Mouse (Mus musculus): ENCODE data around the gene Scd1. TPM values are rescaled to one million over a fixed set of nuclear protein-coding genes. Genes with fewer than 3 reads are reported as not detected.

The Scd1 gene
- polyA plus RNA-seq, 1 experiment from 2014 or later = 2.2 TPM

DNA sequence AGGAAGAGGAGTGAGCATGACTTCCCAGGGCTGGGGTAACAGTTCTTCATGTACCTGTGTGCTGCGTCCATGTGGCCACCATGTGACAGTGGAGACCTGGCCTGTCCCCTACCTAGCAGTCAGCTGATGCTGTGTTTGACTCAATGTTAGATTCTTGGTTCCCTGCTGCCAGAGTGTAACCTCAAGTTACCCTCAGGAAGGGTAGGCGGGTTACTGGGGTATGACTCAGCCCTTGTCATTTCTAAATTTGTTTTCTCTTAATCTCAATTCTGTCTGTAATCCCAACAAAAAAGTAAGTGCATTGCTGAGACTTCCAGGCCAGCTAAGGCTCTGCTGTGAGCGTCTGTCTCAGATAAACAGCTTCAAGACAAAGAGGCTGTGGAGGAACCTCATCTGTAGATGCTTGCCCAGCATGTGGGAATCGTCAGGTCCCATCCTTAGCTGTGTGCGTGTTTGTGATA is 13.7 kb downstream of the Scd1 start:
- 72% methylated on average over 5 of the region's 5 CpGs for WGBS
- Histone ChIP-seq H3K4me3 (replicated peaks; ENCODE audit: low read depth, low read length) (no peak overlapping the region), H3K9ac (ENCODE audit: low read depth, low read length) (no peak overlapping the region), H3K9me3 (replicated peaks; ENCODE audit: low read length) (no peaks in the 10 kb centered on the region), H3K36me3 (ENCODE audit: insufficient read depth, low read length) (no peaks in the 10 kb centered on the region), H3K4me2 (ENCODE audit: low read length) (no peak overlapping the region), H3K27me3 (ENCODE audit: insufficient read depth, low read length) (no peaks in the 10 kb centered on the region), H3K4me1 (replicated peaks; ENCODE audit: insufficient read depth, low read length) (no peaks in the 10 kb centered on the region), H3K27ac (no peak overlapping the region)
- ATAC-seq (replicated peaks; ENCODE audit: low FRiP score, low read depth) (no peak), DNase-seq (ENCODE audit: low spot score) (no peak)
- TF ChIP-seq CTCF (IDR thresholded peaks at IDR 0.05; ENCODE audit: low read depth) = no peak

- WGBS = 88% methylated on average over 5 of the region's 5 CpGs
- H3K4me2 ChIP-seq (ENCODE audit: low read length) = no peak overlapping the region
- H3K9me3 ChIP-seq (replicated peaks; ENCODE audit: low read length) = no peaks in the 10 kb centered on the region
- H3K27ac ChIP-seq = no peak overlapping the region
- no peak overlapping the region for H3K9ac ChIP-seq (ENCODE audit: low read depth, low read length)
- no peak for ATAC-seq (replicated peaks; ENCODE audit: low FRiP score, low read depth)
- no peaks in the 10 kb centered on the region for H3K36me3 ChIP-seq (ENCODE audit: insufficient read depth, low read length)
- peaks cover 6% of the 10 kb centered on the region for H3K4me1 ChIP-seq (replicated peaks; ENCODE audit: insufficient read depth, low read length)
- no peak for DNase-seq (ENCODE audit: low spot score)
- no peak for TF ChIP-seq CTCF (IDR thresholded peaks at IDR 0.05; ENCODE audit: low read depth)
- H3K27me3 ChIP-seq (ENCODE audit: insufficient read depth, low read length) = no peaks in the 10 kb centered on the region
- no peak overlapping the region for H3K4me3 ChIP-seq (replicated peaks; ENCODE audit: low read depth, low read length)
Measured at GRCm38 (mm10) chr19:44392339-44393009, 15.2 kb downstream of the Scd1 start.

- peaks cover 6% of the 10 kb centered on the region for H3K4me1 ChIP-seq (replicated peaks; ENCODE audit: insufficient read depth, low read length)
- H3K27me3 ChIP-seq (ENCODE audit: insufficient read depth, low read length) = no peaks in the 10 kb centered on the region
- H3K9me3 ChIP-seq (replicated peaks; ENCODE audit: low read length) = no peaks in the 10 kb centered on the region
- TF ChIP-seq CTCF (IDR thresholded peaks at IDR 0.05; ENCODE audit: low read depth) = no peak
- DNase-seq (ENCODE audit: low spot score) (no peak), ATAC-seq (replicated peaks; ENCODE audit: low FRiP score, low read depth) (no peak)
- H3K4me2 ChIP-seq (ENCODE audit: low read length) = no peak overlapping the region
- H3K36me3 ChIP-seq (ENCODE audit: insufficient read depth, low read length) = no peaks in the 10 kb centered on the region
- H3K4me3 ChIP-seq (replicated peaks; ENCODE audit: low read depth, low read length) = no peak overlapping the region
- no peak overlapping the region for H3K9ac ChIP-seq (ENCODE audit: low read depth, low read length)
- H3K27ac ChIP-seq = no peak overlapping the region
- 80% methylated on average over 4 of the region's 4 CpGs for whole genome bisulfite sequencing
Measured at GRCm38 (mm10) chr19:44391856-44392255, 15.8 kb downstream of the Scd1 start.

DNA sequence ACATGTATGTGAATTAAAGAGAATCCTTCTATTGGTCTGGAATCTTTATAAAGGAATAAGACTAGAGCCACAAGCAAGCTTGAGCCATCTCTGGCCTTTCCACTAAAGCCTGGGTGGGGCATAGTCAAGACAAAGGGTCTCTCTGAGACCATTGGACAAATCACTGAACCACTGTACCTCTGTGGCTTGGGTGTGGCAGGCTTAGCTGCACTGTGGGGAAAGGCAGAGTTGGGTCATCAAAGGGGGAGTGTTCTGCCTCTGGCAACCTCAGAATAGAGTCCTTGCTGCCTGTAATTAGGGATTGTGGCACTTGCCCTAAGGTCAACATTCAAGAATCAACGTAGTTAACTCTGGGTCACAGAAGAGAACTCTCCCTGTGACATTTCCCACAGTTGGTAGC is 18.2 kb downstream of the Scd1 start:
- Histone ChIP-seq H3K9me3 (replicated peaks; ENCODE audit: low read length) (no peaks in the 10 kb centered on the region), H3K4me1 (replicated peaks; ENCODE audit: insufficient read depth, low read length) (peaks cover 6% of the 10 kb centered on the region), H3K4me2 (ENCODE audit: low read length) (no peak overlapping the region), H3K4me3 (replicated peaks; ENCODE audit: low read depth, low read length) (no peak overlapping the region), H3K27ac (no peak overlapping the region), H3K36me3 (ENCODE audit: insufficient read depth, low read length) (no peaks in the 10 kb centered on the region), H3K9ac (ENCODE audit: low read depth, low read length) (no peak overlapping the region), H3K27me3 (ENCODE audit: insufficient read depth, low read length) (no peaks in the 10 kb centered on the region)
- no peak for TF ChIP-seq CTCF (IDR thresholded peaks at IDR 0.05; ENCODE audit: low read depth)
- ATAC-seq (replicated peaks; ENCODE audit: low FRiP score, low read depth) = no peak
- DNase-seq (ENCODE audit: low spot score) = no peak
- 20% methylated on average over 1 of the region's 1 CpGs for WGBS

DNA sequence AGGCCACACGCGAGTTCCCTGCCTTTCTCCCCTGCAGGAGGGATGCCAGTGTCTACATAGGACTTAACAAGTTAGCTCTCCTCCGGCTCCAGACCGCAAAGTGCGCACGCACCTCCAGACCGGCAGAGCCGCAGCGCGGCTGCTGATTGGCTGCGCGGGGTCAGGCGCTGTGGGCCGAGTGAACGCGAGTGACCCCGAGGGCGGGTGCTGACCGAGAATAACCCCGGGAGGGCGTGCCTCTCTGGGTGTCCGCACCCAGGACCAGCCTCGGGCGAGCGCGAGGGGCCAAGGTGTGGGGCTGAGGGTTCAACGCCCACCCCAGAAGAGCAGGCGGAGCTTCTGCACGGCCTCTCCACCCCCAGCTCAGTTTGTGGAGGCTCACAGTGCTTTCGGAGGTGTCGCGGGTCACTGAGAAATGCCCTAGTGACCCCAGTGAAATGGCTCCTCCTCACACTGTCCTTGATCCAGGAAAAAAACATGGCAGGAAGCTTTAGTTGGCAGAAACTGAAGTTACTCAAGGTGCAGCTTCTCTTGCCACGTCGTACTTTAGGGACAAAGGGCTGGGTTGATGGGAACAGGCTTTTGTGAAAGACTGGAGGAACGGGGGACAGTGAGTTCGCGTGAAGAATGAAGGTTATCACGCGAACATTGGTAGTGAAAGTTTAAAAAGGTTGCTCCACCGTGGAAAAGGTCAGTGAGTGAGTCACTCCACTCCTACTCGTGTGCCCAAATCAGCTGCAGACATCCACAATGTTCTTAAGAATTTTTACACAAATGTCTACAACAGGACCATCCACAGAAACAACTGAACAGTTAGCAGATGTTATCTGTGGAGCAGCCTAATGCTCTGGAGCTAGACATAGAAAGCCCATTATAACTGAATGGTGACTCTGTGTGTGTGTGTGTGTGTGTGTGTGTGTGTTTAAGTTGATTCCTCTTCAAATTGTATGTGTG is 18.9 kb downstream of the Scd1 start:
- Histone ChIP-seq H3K4me1 (replicated peaks; ENCODE audit: insufficient read depth, low read length) (peaks cover 6% of the 10 kb centered on the region), H3K9me3 (replicated peaks; ENCODE audit: low read length) (no peaks in the 10 kb centered on the region), H3K4me2 (ENCODE audit: low read length) (peak overlapping the region; percentile 78), H3K36me3 (ENCODE audit: insufficient read depth, low read length) (no peaks in the 10 kb centered on the region), H3K27ac (peak overlapping the region; percentile 89), H3K9ac (ENCODE audit: low read depth, low read length) (peak overlapping the region; percentile 57), H3K27me3 (ENCODE audit: insufficient read depth, low read length) (no peaks in the 10 kb centered on the region), H3K4me3 (replicated peaks; ENCODE audit: low read depth, low read length) (peak overlapping the region; percentile 48)
- DNase-seq (ENCODE audit: low spot score) (peak; percentile 93), ATAC-seq (replicated peaks; ENCODE audit: low FRiP score, low read depth) (peak; percentile 99)
- 2% methylated on average over 41 of the region's 41 CpGs for WGBS
- TF ChIP-seq CTCF (IDR thresholded peaks at IDR 0.05; ENCODE audit: low read depth) = no peak

- H3K36me3 ChIP-seq (ENCODE audit: insufficient read depth, low read length) = no peaks in the 10 kb centered on the region
- no peaks in the 10 kb centered on the region for H3K27me3 ChIP-seq (ENCODE audit: insufficient read depth, low read length)
- H3K9me3 ChIP-seq (replicated peaks; ENCODE audit: low read length) = no peaks in the 10 kb centered on the region
- WGBS = 27% methylated on average over 19 of the region's 19 CpGs
- H3K9ac ChIP-seq (ENCODE audit: low read depth, low read length) = peak overlapping the region; percentile 57
- peaks cover 6% of the 10 kb centered on the region for H3K4me1 ChIP-seq (replicated peaks; ENCODE audit: insufficient read depth, low read length)
- H3K27ac ChIP-seq = peak overlapping the region; percentile 89
- ATAC-seq (replicated peaks; ENCODE audit: low FRiP score, low read depth) (no peak), DNase-seq (ENCODE audit: low spot score) (no peak)
- TF ChIP-seq CTCF (IDR thresholded peaks at IDR 0.05; ENCODE audit: low read depth) = no peak
- H3K4me2 ChIP-seq (ENCODE audit: low read length) = peak overlapping the region; percentile 78
- peak overlapping the region; percentile 48 for H3K4me3 ChIP-seq (replicated peaks; ENCODE audit: low read depth, low read length)
Measured at GRCm38 (mm10) chr19:44387746-44388474, 19.8 kb downstream of the Scd1 start.

Data from kidney, postnatal 0 days (tissue).